Mouse (Mus musculus) forebrain, embryonic 15.5 days (tissue): ENCODE measurements around the gene Tmem273. TPM values are rescaled to one million over a fixed set of nuclear protein-coding genes. Genes with fewer than 3 reads are reported as not detected.

ENCODE experiments used
- ATAC-seq: fragments of 200-750 bp; cut with Nextera tagmentation; replicated peaks from 2 replicates; pipeline ENCODE4 v1.8.0; 2017; ENCODE audit warnings: mild to moderate bottlenecking, moderate TSS enrichment, moderate library complexity
- H3K27ac ChIP-seq: fragments of 300-500 bp; sonication (generic); replicated peaks from 2 replicates; pipeline ENCODE4 v1.5.1; 2015; ENCODE audit warnings: mild to moderate bottlenecking, inconsistent platforms
- H3K27me3 ChIP-seq: fragments of 300-500 bp; sonication (generic); 2 replicates; pipeline ENCODE4 v1.6.1; 2015; ENCODE audit warnings: inconsistent platforms
- H3K36me3 ChIP-seq: fragments of 300-500 bp; sonication (generic); 2 replicates; pipeline ENCODE4 v1.6.1; 2015; ENCODE audit warnings: mild to moderate bottlenecking, inconsistent platforms
- H3K4me1 ChIP-seq: fragments of 300-500 bp; sonication (generic); 2 replicates; pipeline ENCODE4 v1.6.1; 2015; ENCODE audit warnings: inconsistent platforms
- H3K4me2 ChIP-seq: fragments of 300-500 bp; sonication (generic); replicated peaks from 2 replicates; pipeline ENCODE4 v1.6.1; 2015; ENCODE audit warnings: mild to moderate bottlenecking, inconsistent platforms
- H3K4me3 ChIP-seq: fragments of 300-500 bp; sonication (generic); 2 replicates; pipeline ENCODE4 v1.5.1; 2015; ENCODE audit warnings: mild to moderate bottlenecking, inconsistent platforms
- H3K9ac ChIP-seq: fragments of 300-500 bp; sonication (generic); replicated peaks from 2 replicates; pipeline ENCODE4 v1.6.1; 2015; ENCODE audit warnings: mild to moderate bottlenecking, inconsistent platforms
- H3K9me3 ChIP-seq: fragments of 300-500 bp; sonication (generic); 2 replicates; pipeline ENCODE4 v1.6.1; 2016; ENCODE audit warnings: inconsistent platforms
- WGBS: fragments of 180-500 bp; shearing (Covaris S2); methylation state at CpG from one replicate; pipeline ENCODE4 v1.1.7; 2015; ENCODE audit warnings: mixed read lengths; 5-methylcytosine and 5-hydroxymethylcytosine counted together
- polyA plus RNA-seq: library from polyadenylated mRNA; unstranded; fragments of >200 nt; fragmentation: Nextera tagmentation; extraction: Ambion mirVana; gene quantifications from 2 replicates; pipeline ENCODE4 v1.2.1, GENCODE M21; 2015

Tmem273 gene
- polyA plus RNA-seq, 1 experiment from 2014 or later, result 0.56 TPM

DNA sequence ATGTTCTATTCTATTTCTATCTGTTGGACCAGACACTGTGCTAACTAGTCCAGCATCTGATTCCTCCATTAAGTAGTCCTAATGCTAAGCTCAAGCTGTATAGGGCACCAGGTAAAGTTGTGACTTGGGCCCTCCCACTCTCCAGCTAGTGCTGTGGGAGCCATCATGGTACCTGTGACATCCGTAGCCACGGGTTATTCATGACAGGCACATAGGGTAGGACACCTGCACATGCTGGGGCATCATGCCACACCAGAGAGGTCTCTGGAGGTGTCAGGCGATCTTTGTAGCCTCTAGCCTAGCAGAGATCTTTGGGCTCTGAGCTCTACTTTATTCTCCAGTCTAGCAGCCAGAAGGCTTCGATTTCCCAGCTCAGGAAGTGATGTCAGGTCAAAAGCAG lies 2.9 kb upstream of the Tmem273 start:
- Histone ChIP-seq H3K4me3 (no peak overlapping the region), H3K9me3 (no peaks in the 10 kb centered on the region), H3K9ac (no peak overlapping the region), H3K27ac (no peak overlapping the region), H3K4me1 (no peaks in the 10 kb centered on the region), H3K27me3 (no peaks in the 10 kb centered on the region), H3K4me2 (no peak overlapping the region), H3K36me3 (no peaks in the 10 kb centered on the region)
- no peak for ATAC-seq
- WGBS, result 80% methylated on average over 4 of the region's 4 CpGs

DNA sequence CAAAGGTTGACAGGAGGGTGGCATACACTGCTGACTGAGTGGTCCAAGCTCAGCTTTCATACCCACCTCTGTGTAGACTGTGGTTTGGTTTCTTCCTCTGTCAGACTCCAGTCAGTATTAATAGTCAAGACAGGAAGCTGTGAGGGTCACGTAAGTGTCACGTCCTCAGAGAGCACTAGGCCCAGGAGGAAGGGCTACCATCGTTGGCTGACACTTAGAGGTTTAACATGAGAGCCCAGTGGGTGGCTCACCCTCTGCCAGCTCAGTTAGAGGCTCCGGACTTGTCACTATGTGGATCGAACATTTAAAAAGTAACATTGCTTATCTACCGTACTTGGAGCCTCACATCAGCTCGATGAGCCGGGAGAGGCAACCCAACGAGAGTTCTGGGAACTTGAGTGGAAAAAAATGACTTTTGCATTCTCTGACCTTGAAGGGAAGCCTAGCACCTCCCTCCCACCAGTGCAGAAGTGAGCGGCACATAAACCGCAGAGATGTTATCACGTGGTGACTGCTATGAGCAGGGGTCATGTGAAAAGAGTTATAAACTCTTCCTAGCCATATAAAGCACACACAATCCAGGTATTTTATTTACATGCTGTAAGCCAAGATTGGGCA lies 1.5 kb upstream of the Tmem273 start:
- Histone ChIP-seq H3K9me3 (no peaks in the 10 kb centered on the region), H3K27ac (no peak overlapping the region), H3K27me3 (no peaks in the 10 kb centered on the region), H3K36me3 (no peaks in the 10 kb centered on the region), H3K4me1 (no peaks in the 10 kb centered on the region), H3K4me2 (no peak overlapping the region), H3K4me3 (no peak overlapping the region), H3K9ac (no peak overlapping the region)
- no peak for ATAC-seq
- 92% methylated on average over 12 of the region's 12 CpGs for whole genome bisulfite sequencing

DNA sequence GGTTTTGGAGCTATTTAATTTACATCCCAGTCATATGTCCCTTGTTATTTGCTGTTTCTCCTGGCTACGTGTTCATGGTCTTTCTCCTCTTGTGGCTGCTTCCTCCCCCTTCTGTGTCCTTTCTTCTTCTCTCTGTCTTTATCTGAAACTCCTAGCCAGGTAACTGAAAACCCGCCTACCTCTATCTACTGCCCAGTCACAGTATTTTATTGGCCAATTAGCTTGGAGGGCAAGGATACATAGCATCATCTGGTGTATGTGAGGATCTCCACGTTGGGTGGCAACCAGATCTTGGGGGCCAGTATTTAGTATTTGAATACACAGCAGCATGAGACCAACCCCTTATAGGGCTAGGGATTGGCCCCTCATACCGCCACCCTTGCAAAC lies 1.0 kb upstream of the Tmem273 start:
- H3K27me3 ChIP-seq, result no peaks in the 10 kb centered on the region
- H3K4me1 ChIP-seq, result no peaks in the 10 kb centered on the region
- WGBS, result 82% methylated on average over 4 of the region's 4 CpGs
- H3K4me2 ChIP-seq, result no peak overlapping the region
- no peak overlapping the region for H3K4me3 ChIP-seq
- no peak for ATAC-seq
- H3K27ac ChIP-seq, result no peak overlapping the region
- no peaks in the 10 kb centered on the region for H3K9me3 ChIP-seq
- no peak overlapping the region for H3K9ac ChIP-seq
- no peaks in the 10 kb centered on the region for H3K36me3 ChIP-seq

DNA sequence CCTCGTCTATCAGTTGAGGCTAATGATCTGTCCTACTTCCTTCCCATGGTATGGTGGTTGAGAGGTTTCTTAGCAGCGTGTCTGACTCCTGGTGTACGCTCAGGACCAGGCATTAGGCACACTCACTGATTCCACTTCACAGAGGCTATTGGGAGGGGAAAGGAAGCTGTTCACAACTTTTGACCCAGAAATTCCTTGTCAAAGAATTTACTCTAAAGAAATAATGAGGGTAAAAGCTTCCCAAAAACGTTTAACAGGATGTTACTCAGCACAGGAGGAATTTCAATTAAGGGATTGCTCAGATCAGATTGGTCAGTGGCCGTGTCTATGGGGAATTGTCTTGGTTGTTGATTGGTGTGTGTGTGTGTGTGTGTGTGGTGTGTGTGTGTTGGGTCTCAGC lies 1.9 kb downstream of the Tmem273 start:
- no peaks in the 10 kb centered on the region for H3K9me3 ChIP-seq
- no peaks in the 10 kb centered on the region for H3K27me3 ChIP-seq
- no peak overlapping the region for H3K4me3 ChIP-seq
- H3K27ac ChIP-seq, result no peak overlapping the region
- H3K9ac ChIP-seq, result no peak overlapping the region
- H3K4me2 ChIP-seq, result no peak overlapping the region
- no peaks in the 10 kb centered on the region for H3K4me1 ChIP-seq
- WGBS, result 52% methylated on average over 5 of the region's 5 CpGs
- no peak for ATAC-seq
- no peaks in the 10 kb centered on the region for H3K36me3 ChIP-seq

DNA sequence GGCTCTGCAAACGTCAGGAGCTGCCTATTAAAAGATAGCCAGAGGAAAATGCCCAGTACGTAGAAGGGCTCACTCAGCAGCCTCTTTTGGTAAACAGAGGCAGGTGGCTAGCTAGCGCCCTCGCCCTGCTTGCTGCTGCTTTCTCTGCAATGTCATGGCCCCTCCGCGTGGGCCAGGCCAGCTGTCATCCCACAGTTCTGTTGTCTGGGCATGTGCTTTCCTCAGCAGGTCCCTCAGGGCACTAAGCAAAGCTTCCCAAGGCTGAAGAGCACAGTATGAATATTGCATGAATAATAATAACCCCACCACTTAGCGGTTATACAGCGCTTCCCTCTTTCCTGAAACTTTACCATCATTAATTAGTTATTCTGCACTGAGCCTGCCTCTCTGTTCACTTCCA lies 10.6 kb downstream of the Tmem273 start:
- Histone ChIP-seq H3K27ac (no peak overlapping the region), H3K36me3 (no peaks in the 10 kb centered on the region), H3K9me3 (no peaks in the 10 kb centered on the region), H3K9ac (no peak overlapping the region), H3K4me3 (no peak overlapping the region), H3K4me2 (no peak overlapping the region), H3K27me3 (no peaks in the 10 kb centered on the region), H3K4me1 (no peaks in the 10 kb centered on the region)
- ATAC-seq, result no peak
- 61% methylated on average over 8 of the region's 8 CpGs for WGBS

DNA sequence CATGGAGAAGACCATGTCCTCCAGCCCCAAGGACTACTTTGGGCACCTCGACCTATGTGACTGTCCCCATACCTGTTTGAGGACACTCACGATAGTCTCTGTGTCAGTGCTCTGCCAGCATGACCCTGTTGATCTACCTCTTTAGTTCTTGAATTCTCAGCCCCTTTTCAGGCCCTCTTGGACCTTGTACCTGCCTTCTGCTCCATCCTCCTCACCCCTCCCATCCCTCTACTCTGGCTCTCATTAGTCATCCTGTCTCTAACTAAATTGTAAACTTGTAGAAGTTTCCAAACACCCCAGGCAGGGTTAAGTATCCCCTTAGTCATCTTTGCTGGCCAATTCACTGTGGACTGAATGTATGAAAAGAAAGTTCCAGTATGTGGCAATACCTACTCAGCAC lies 12.0 kb downstream of the Tmem273 start:
- no peaks in the 10 kb centered on the region for H3K36me3 ChIP-seq
- no peaks in the 10 kb centered on the region for H3K9me3 ChIP-seq
- no peak overlapping the region for H3K9ac ChIP-seq
- no peaks in the 10 kb centered on the region for H3K4me1 ChIP-seq
- H3K27ac ChIP-seq, result no peak overlapping the region
- 83% methylated on average over 2 of the region's 2 CpGs for WGBS
- no peak overlapping the region for H3K4me2 ChIP-seq
- no peak for ATAC-seq
- H3K4me3 ChIP-seq, result no peak overlapping the region
- H3K27me3 ChIP-seq, result no peaks in the 10 kb centered on the region

DNA sequence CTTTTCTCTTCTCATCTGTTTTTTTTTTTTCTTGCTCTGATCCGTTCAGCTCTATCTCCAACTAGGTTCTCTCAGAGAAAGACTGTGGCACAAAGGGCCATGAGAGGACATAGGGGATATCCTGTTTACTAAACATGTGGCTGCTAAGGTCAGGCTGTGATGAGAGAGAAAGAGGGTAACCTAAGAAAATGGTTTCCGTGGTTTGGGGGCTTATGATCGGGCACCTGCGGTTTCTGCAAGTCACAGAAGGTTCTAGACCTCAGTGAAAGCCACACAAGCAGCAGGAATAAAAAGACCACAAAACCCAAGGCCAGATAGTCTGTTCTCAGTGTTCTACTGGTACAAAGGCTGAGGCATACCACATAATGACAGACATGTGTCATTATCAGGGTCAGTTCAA lies 12.6 kb downstream of the Tmem273 start:
- Histone ChIP-seq H3K4me3 (no peak overlapping the region), H3K4me2 (no peak overlapping the region), H3K9me3 (no peaks in the 10 kb centered on the region), H3K36me3 (no peaks in the 10 kb centered on the region), H3K9ac (no peak overlapping the region), H3K4me1 (no peaks in the 10 kb centered on the region), H3K27ac (no peak overlapping the region), H3K27me3 (no peaks in the 10 kb centered on the region)
- ATAC-seq, result no peak
- 82% methylated on average over 4 of the region's 4 CpGs for WGBS

DNA sequence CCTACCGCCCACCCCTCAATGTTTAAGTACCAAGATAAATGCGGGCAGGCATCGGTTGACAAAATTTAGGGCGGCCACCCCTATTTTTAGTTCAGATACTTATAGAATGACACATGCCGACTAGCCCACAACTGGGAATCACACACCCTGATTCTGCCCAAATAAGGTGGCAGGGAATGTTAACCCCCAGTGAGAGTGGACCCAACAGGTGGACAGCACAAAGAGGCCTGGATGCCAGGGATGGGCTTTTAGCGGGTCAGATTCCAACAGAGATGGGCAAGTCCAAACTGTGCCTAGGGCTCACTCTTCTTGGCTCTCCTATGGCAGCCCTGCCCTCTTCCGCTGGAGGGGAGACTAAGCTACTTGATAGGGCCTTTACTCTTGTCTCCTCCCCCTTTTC lies 14.3 kb downstream of the Tmem273 start:
- H3K27me3 ChIP-seq, result no peaks in the 10 kb centered on the region
- no peak overlapping the region for H3K9ac ChIP-seq
- H3K4me1 ChIP-seq, result no peaks in the 10 kb centered on the region
- H3K36me3 ChIP-seq, result no peaks in the 10 kb centered on the region
- WGBS, result 98% methylated on average over 7 of the region's 7 CpGs
- no peaks in the 10 kb centered on the region for H3K9me3 ChIP-seq
- H3K4me3 ChIP-seq, result no peak overlapping the region
- H3K27ac ChIP-seq, result no peak overlapping the region
- no peak for ATAC-seq
- no peak overlapping the region for H3K4me2 ChIP-seq

DNA sequence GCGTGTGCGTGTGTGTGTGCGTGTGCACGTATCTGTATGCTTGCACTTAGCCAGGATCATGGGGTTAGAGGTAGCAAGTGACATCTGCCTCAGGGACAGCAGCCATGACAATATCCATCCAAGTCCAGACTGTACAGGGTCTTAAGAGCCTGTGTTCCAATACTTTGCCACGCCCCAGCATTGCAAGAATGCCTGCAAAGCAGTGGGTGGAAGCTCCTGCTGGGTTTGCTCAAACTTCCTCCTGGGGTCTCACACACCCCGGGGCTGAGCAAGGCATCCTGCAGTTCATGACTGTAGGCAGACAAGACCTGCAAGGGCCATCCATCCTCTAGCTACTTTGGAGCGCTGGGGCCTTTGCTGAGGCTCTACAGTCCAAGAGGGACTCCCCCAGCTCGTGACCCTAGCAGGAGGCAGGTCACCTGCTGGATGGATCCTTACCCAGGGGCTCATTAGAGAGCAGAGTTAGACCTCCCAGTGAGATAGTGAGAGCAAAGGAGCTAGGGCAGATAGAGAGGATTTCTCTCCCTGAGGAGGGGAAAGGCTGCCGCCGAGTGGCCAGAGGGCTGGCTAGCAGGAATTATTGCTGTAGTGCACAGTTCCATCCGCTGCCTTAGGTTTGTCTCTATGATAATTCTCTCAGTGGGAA lies 15.4 kb downstream of the Tmem273 start:
- H3K27me3 ChIP-seq, result no peaks in the 10 kb centered on the region
- no peak overlapping the region for H3K9ac ChIP-seq
- H3K36me3 ChIP-seq, result no peaks in the 10 kb centered on the region
- H3K4me2 ChIP-seq, result no peak overlapping the region
- H3K4me3 ChIP-seq, result no peak overlapping the region
- WGBS, result 57% methylated on average over 11 of the region's 11 CpGs
- no peak overlapping the region for H3K27ac ChIP-seq
- H3K4me1 ChIP-seq, result no peaks in the 10 kb centered on the region
- no peak for ATAC-seq
- no peaks in the 10 kb centered on the region for H3K9me3 ChIP-seq

DNA sequence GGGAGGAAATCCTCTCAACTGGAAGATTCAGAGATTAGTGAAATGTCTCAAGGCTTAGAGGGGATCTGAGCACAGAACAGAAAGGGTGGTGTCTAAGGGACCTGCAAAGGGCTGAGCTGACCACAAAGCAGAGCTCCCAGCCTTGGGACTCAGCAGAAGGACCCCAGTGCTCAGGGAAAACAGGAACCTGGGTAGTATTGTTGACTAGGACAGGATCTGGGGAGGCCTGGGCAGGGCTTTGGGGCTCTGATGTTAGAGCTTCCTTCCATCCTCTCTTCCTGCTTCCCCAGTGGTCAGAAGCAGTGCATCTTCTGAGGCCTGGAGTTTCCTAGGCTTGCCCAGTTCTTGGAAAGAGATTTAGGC lies 15.9 kb downstream of the Tmem273 start:
- no peak overlapping the region for H3K9ac ChIP-seq
- ATAC-seq, result no peak
- H3K36me3 ChIP-seq, result no peaks in the 10 kb centered on the region
- H3K27me3 ChIP-seq, result no peaks in the 10 kb centered on the region
- no peak overlapping the region for H3K4me3 ChIP-seq
- no peak overlapping the region for H3K4me2 ChIP-seq
- no peak overlapping the region for H3K27ac ChIP-seq
- H3K9me3 ChIP-seq, result no peaks in the 10 kb centered on the region
- no peaks in the 10 kb centered on the region for H3K4me1 ChIP-seq

DNA sequence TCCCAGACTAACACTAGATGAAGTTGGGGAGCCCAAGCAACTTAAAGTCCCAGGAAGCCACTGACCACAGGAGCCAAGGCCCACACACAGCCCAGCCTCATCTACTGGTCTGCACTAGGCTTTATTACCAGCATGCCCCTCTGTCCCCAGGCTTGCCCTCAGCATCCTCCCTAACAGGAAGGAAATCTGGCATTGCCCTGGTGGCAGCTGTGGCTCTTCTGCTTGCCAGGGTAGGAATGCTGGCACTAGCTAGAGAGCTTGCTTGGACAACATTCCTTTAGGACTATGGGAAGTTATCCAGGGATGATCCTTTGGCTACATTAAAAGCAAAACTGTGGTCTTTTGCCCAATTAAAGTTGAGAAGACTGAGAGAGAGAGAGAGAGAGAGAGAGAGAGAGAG lies 24.3 kb downstream of the Tmem273 start:
- Histone ChIP-seq H3K9ac (no peak overlapping the region), H3K27me3 (no peaks in the 10 kb centered on the region), H3K4me2 (no peak overlapping the region), H3K4me1 (no peaks in the 10 kb centered on the region), H3K36me3 (no peaks in the 10 kb centered on the region), H3K27ac (no peak overlapping the region), H3K4me3 (no peak overlapping the region), H3K9me3 (no peaks in the 10 kb centered on the region)
- no peak for ATAC-seq

DNA sequence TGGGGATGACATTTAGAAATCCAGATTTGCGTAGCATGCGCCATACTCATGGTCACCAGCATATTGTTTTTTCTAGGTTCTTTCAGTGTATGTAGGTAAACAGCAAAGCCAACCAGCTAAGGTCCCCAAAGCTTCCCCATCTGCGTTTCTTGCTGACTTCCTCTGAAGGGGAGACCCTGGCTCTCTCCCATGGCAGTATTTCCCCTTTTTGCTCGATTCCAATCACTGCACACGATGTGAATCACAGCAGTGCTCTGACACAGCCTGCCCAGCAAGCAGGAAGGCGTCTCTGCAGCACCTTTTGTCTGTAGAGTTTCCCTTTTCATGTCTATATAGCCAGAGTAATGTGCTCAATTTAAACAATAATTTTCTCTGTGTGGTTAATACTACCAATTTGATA lies 26.7 kb downstream of the Tmem273 start:
- WGBS, result 59% methylated on average over 6 of the region's 6 CpGs
- Histone ChIP-seq H3K4me2 (no peak overlapping the region), H3K4me3 (no peak overlapping the region), H3K36me3 (no peaks in the 10 kb centered on the region), H3K4me1 (no peaks in the 10 kb centered on the region), H3K9ac (no peak overlapping the region), H3K27me3 (no peaks in the 10 kb centered on the region), H3K27ac (no peak overlapping the region), H3K9me3 (no peaks in the 10 kb centered on the region)
- ATAC-seq, result no peak

DNA sequence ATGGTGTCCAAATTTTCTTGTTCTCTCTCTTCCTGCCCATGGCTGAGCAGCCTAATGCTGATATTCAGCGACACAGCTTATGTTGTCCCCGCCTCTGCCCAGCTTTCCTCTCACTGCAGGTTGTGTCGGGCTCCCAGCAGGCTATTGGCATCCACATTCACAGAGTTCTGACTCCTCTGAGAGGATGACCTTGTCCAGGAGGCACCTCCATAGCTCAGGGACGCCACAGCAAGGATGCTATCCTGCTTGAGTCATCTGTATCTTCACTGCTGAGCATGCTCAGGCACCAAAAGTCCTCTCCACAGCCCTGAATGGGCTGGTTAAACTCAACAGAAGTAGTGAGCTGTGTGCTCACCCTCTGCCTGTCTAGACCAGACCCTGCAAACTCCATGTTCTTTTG lies 29.2 kb downstream of the Tmem273 start:
- Histone ChIP-seq H3K27ac (no peak overlapping the region), H3K27me3 (no peaks in the 10 kb centered on the region), H3K9me3 (no peaks in the 10 kb centered on the region), H3K4me3 (no peak overlapping the region), H3K4me1 (no peaks in the 10 kb centered on the region), H3K4me2 (no peak overlapping the region), H3K9ac (no peak overlapping the region), H3K36me3 (no peaks in the 10 kb centered on the region)
- ATAC-seq, result no peak
- WGBS, result 60% methylated on average over 4 of the region's 4 CpGs
